Mouse (Mus musculus) neutrophil, adult 5-6 weeks (primary cell): Measurements from ENCODE around the gene Rpl36a. TPM values are rescaled to one million over a fixed set of nuclear protein-coding genes. Genes with fewer than 3 reads are reported as not detected.
A peak's percentile ranks its signal among the peaks of the same experiment; 100 is the strongest.

ENCODE experiments used
- ATAC-seq: fragments of 151-379, 151-347 bp; 2 replicates; pipeline ENCODE4 v1.8.0; 2017; ENCODE audit warnings: mild to moderate bottlenecking, moderate TSS enrichment; ENCODE audit not compliant: insufficient number of reproducible peaks, poor library complexity, low FRiP score, severe bottlenecking; ENCODE audit errors: extremely low read depth
- total RNA-seq: library from RNA; stranded (forward); fragments of 200-1000 nt; gene quantifications from 2 replicates; pipeline ENCODE4 v1.2.3, GENCODE M21; 2017

Gene Rpl36a
- total RNA-seq, result 857 and 908 TPM in 2 replicates

- ATAC-seq, result peak; percentile 93
Measured at GRCm38 (mm10) chrX:134585103-134586002, at the start of gene Rpl36a. Rpl36a (plus strand) TSS chrX:134585654.

GRCm38 (mm10) chrX:134539795-134540194 lies 45.7 kb upstream of the Rpl36a start:
- ATAC-seq, result 0 out of 2 replicates have a peak, but pooled peaks have one; percentile 37

- ATAC-seq, result no peak
Measured at GRCm38 (mm10) chrX:134540414-134541135, 44.9 kb upstream of the Rpl36a start.

- peak; percentile 71 for ATAC-seq
Measured at GRCm38 (mm10) chrX:134541145-134541954, 44.1 kb upstream of the Rpl36a start, which contains the start of gene Timm8a1. Timm8a1 (minus strand) TSS chrX:134541865.

GRCm38 (mm10) chrX:134541955-134542308 lies 43.5 kb upstream of the Rpl36a start:
- ATAC-seq, result no peak

- ATAC-seq, result no peak
Measured at GRCm38 (mm10) chrX:134547330-134547729, 38.1 kb upstream of the Rpl36a start.

- peak; percentile 46; the same call in 1 of the 2 replicates for ATAC-seq
Measured at GRCm38 (mm10) chrX:134550903-134551302, 34.6 kb upstream of the Rpl36a start.

GRCm38 (mm10) chrX:134553326-134553725 lies 32.1 kb upstream of the Rpl36a start:
- no peak for ATAC-seq

GRCm38 (mm10) chrX:134554425-134554824 lies 31.0 kb upstream of the Rpl36a start:
- ATAC-seq, result peak; percentile 41; the same call in 1 of the 2 replicates

GRCm38 (mm10) chrX:134564326-134564725 lies 21.1 kb upstream of the Rpl36a start:
- peak; percentile 66; the same call in 1 of the 2 replicates for ATAC-seq

- peak; percentile 81; the same call in 1 of the 2 replicates for ATAC-seq
Measured at GRCm38 (mm10) chrX:134566536-134567222, 18.8 kb upstream of the Rpl36a start.

GRCm38 (mm10) chrX:134577896-134578295 lies 7.6 kb upstream of the Rpl36a start:
- ATAC-seq, result no peak

- ATAC-seq, result no peak
Measured at GRCm38 (mm10) chrX:134580528-134581305, 4.7 kb upstream of the Rpl36a start.

GRCm38 (mm10) chrX:134582270-134582669 lies 3.2 kb upstream of the Rpl36a start:
- no peak for ATAC-seq

GRCm38 (mm10) chrX:134582888-134583669 lies 2.4 kb upstream of the Rpl36a start, which contains the start of gene Btk:
Btk (minus strand) TSS chrX:134583570.
- ATAC-seq, result peak; percentile 30; the same call in 1 of the 2 replicates

- no peak for ATAC-seq
Measured at GRCm38 (mm10) chrX:134586447-134586846, 993 bp downstream of the Rpl36a start.

- no peak for ATAC-seq
Measured at GRCm38 (mm10) chrX:134588261-134588660, 2.8 kb downstream of the Rpl36a start.
